Mouse (Mus musculus): ENCODE measurements around the gene Apob. TPM values are rescaled to one million over a fixed set of nuclear protein-coding genes. Genes with fewer than 3 reads are reported as not detected.

Apob gene
- total and polyA plus RNA-seq, 2 experiments from 2014 or later: 0.33 TPM; not detected in 1

DNA sequence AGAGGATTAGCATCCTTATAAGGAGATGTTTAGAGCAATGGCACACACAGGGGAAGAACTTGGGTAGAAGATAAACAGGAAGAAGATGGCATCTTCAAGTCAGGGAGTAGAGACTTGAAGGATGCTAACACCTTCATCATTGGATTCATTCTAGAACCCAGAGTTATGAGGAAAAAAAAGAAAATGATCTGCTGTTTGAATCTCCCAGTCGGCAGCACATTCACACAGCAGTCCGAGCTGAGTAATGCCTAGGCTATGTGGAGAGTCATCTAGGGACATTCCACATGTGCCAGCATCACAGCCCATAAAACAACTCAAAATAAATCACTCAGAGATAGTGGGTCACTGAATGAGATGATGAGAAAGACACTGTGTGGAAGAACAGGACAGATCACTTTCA, 10.2 kb upstream of the Apob start:
- Histone ChIP-seq H3K27ac (ENCODE audit: low read depth, low read length) (no peak overlapping the region), H3K4me2 (ENCODE audit: low read depth) (no peak overlapping the region), H3K9ac (no peak overlapping the region), H3K4me1 (ENCODE audit: insufficient read depth) (no peaks in the 10 kb centered on the region), H3K27me3 (ENCODE audit: insufficient read depth, low read length) (no peaks in the 10 kb centered on the region), H3K36me3 (ENCODE audit: insufficient read depth) (no peaks in the 10 kb centered on the region), H3K9me3 (ENCODE audit: low read length) (no peaks in the 10 kb centered on the region), H3K4me3 (ENCODE audit: low read depth, low read length) (no peak overlapping the region)
- 95% methylated on average over 2 of the region's 2 CpGs for WGBS
- ATAC-seq (no peak), DNase-seq (no peak)
- TF ChIP-seq CTCF (IDR thresholded peaks at IDR 0.05; ENCODE audit: low read depth): no peak

DNA sequence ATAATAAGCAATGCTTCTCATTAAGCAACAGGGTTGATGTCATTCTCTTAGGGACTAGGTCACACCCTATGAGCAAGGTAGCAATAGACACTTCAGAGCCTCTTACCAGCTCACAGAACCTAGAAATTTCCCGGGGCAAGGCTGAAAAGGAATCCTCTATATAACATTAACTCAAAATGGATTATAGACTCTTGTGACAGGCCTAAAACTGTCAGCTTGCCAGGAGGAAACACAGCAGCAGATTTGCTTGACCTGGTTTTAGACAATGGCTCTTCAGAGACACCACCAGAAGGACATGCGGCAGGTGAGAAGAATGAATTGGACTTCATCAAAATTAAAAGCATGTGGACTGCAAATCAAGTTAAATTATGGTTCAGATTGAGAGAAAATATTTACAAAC, 7.1 kb upstream of the Apob start:
- 84% methylated on average over 2 of the region's 2 CpGs for WGBS
- Histone ChIP-seq H3K4me1 (ENCODE audit: insufficient read depth) (no peaks in the 10 kb centered on the region), H3K9ac (no peak overlapping the region), H3K27ac (ENCODE audit: low read depth, low read length) (no peak overlapping the region), H3K27me3 (ENCODE audit: insufficient read depth, low read length) (no peaks in the 10 kb centered on the region), H3K36me3 (ENCODE audit: insufficient read depth) (no peaks in the 10 kb centered on the region), H3K4me2 (ENCODE audit: low read depth) (no peak overlapping the region), H3K9me3 (ENCODE audit: low read length) (no peaks in the 10 kb centered on the region), H3K4me3 (ENCODE audit: low read depth, low read length) (no peak overlapping the region)
- DNase-seq (no peak), ATAC-seq (no peak)
- TF ChIP-seq CTCF (IDR thresholded peaks at IDR 0.05; ENCODE audit: low read depth): no peak

DNA sequence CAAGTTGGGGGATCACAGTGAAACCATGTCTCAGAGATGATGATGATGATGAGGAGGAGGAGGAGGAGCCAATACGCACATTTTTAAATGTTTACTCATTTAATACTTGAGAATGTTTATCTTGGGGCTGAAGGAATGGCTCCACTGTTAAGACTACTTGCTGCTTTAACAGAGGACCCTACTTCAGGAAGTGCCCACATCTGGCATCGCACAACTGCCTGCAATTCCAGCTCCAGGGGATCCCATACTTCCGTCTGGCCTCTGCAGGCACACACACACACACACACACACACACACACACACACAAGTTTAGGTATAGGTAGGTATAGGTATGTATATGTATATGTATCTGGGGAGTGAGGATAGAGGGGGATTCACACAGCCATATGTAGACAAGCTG, 6.6 kb upstream of the Apob start:
- no peak overlapping the region for H3K27ac ChIP-seq (ENCODE audit: low read depth, low read length)
- no peak for TF ChIP-seq CTCF (IDR thresholded peaks at IDR 0.05; ENCODE audit: low read depth)
- ATAC-seq (no peak), DNase-seq (no peak)
- WGBS: 92% methylated on average over 3 of the region's 3 CpGs
- no peaks in the 10 kb centered on the region for H3K9me3 ChIP-seq (ENCODE audit: low read length)
- H3K27me3 ChIP-seq (ENCODE audit: insufficient read depth, low read length): no peaks in the 10 kb centered on the region
- H3K4me3 ChIP-seq (ENCODE audit: low read depth, low read length): no peak overlapping the region
- no peaks in the 10 kb centered on the region for H3K36me3 ChIP-seq (ENCODE audit: insufficient read depth)
- no peak overlapping the region for H3K4me2 ChIP-seq (ENCODE audit: low read depth)
- no peaks in the 10 kb centered on the region for H3K4me1 ChIP-seq (ENCODE audit: insufficient read depth)
- no peak overlapping the region for H3K9ac ChIP-seq

DNA sequence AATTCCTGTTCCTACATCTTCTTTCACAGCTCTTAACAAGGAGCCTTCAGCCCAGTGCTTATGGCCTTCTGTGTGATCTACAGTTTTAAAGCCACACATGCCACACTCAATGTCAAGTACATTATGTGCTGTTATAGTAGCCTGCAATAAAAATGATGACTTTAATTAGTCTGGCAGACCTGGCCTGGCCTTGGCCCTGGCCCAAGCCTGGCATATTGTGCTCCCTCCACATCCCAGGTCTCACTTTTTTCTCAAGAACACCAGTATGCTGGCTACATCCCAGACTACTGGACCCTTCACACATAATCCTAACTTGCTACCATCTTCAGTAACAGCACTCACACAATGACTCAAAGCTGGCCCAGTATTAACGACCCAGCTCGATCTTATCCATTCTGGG, 5.7 kb upstream of the Apob start:
- 42% methylated on average over 2 of the region's 2 CpGs for WGBS
- DNase-seq (no peak), ATAC-seq (no peak)
- no peak for TF ChIP-seq CTCF (IDR thresholded peaks at IDR 0.05; ENCODE audit: low read depth)
- no peak overlapping the region for H3K27ac ChIP-seq (ENCODE audit: low read depth, low read length)
- no peak overlapping the region for H3K4me2 ChIP-seq (ENCODE audit: low read depth)
- H3K9ac ChIP-seq: no peak overlapping the region
- no peaks in the 10 kb centered on the region for H3K27me3 ChIP-seq (ENCODE audit: insufficient read depth, low read length)
- H3K4me1 ChIP-seq (ENCODE audit: insufficient read depth): no peaks in the 10 kb centered on the region
- H3K9me3 ChIP-seq (ENCODE audit: low read length): no peaks in the 10 kb centered on the region
- H3K4me3 ChIP-seq (ENCODE audit: low read depth, low read length): no peak overlapping the region
- no peaks in the 10 kb centered on the region for H3K36me3 ChIP-seq (ENCODE audit: insufficient read depth)

DNA sequence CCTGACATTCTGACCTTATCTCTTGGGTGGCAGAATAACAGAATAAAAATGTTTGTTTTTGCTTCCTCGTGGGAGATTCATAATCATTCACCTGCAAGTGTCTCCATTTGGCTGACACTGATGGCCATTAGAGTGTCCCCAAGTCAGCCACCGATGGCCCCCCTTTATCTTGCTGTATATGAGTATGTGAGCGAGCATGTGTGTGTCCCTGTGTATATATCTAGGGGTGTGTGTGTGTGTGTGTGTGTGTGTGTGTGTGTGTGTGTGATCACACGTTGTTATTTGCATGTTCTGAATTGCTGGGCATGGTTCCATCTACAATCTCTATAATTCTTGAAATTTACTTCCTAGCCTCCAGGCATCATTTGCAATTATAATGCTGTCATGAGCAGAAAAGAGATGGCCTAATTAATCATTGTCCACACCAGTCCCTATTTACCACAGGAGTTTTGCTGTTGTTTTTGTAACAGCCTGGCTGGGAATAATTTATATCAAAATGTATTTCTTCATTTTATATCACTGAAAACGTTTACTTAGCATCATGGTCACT, 3.6 kb upstream of the Apob start:
- DNase-seq: no peak
- no peak overlapping the region for H3K4me3 ChIP-seq (ENCODE audit: low read depth, low read length)
- ATAC-seq: no peak
- H3K4me1 ChIP-seq (ENCODE audit: insufficient read depth): no peaks in the 10 kb centered on the region
- no peak for TF ChIP-seq CTCF (IDR thresholded peaks at IDR 0.05; ENCODE audit: low read depth)
- no peaks in the 10 kb centered on the region for H3K36me3 ChIP-seq (ENCODE audit: insufficient read depth)
- no peaks in the 10 kb centered on the region for H3K27me3 ChIP-seq (ENCODE audit: insufficient read depth, low read length)
- H3K9me3 ChIP-seq (ENCODE audit: low read length): no peaks in the 10 kb centered on the region
- no peak overlapping the region for H3K4me2 ChIP-seq (ENCODE audit: low read depth)
- no peak overlapping the region for H3K9ac ChIP-seq
- 39% methylated on average over 5 of the region's 5 CpGs for WGBS
- no peak overlapping the region for H3K27ac ChIP-seq (ENCODE audit: low read depth, low read length)

DNA sequence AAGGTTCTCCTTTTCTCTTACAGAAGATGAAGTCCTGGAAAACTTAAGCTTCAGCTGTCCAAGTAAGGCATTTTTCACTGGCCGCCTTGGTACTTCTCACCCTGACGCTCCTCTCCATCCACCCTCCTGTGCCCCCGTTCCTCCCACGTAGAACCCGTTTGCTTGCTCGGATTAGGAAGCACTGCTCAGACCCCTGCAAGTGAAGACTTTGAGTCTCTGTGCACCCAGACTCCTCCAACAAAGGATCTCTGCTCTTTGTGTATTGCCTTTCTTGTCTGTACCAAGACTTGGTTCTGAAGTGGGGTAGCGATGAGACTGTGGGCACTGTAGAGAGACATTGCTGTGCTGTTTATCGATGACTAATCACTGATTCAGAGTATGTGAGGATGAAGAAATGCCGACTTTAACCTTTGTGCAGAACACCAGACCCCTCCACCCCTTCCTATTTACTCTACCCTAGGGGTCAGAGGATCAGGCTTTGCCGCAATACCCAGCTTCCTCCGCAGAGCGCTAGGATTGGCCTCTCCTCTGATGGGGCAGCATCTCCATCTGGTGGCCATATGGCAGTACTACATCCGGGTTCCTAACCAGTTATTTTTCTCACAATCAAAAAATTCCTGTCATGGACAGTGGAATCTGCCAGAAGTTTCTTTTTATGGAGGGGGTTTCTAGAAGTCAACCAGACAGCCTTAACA, 889 bp downstream of the Apob start:
- no peaks in the 10 kb centered on the region for H3K9me3 ChIP-seq (ENCODE audit: low read length)
- ATAC-seq (peak; percentile 85), DNase-seq (peak; percentile 88)
- H3K9ac ChIP-seq: no peak overlapping the region
- H3K4me1 ChIP-seq (ENCODE audit: insufficient read depth): no peaks in the 10 kb centered on the region
- 46% methylated on average over 13 of the region's 13 CpGs for WGBS
- H3K4me2 ChIP-seq (ENCODE audit: low read depth): peak overlapping the region; percentile 26; the same call in 1 of the 2 replicates
- H3K27ac ChIP-seq (ENCODE audit: low read depth, low read length): no peak overlapping the region
- H3K4me3 ChIP-seq (ENCODE audit: low read depth, low read length): no peak overlapping the region
- no peaks in the 10 kb centered on the region for H3K27me3 ChIP-seq (ENCODE audit: insufficient read depth, low read length)
- H3K36me3 ChIP-seq (ENCODE audit: insufficient read depth): no peaks in the 10 kb centered on the region
- TF ChIP-seq CTCF (IDR thresholded peaks at IDR 0.05; ENCODE audit: low read depth): peak; percentile 98

DNA sequence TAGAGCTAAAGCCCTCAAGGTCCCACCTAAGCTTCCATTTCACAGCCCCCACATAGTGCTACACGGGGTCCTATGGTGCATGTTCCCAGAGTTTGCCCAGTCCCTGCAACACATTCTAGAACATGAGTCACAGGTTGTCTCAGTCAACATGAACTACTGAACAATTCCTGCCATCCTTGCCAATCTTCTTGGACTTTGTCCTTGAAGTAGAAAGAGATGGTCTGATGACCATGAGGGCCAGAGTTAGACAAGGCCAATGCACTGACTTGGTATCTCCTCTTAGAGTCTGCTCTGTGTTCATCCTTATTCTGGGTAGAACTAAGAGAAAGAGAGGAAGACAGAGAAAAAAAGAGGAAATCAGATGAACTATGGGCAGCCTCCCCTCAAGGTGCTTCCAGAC, 7.0 kb downstream of the Apob start:
- no peak overlapping the region for H3K9ac ChIP-seq
- TF ChIP-seq CTCF (IDR thresholded peaks at IDR 0.05; ENCODE audit: low read depth): no peak
- no peaks in the 10 kb centered on the region for H3K9me3 ChIP-seq (ENCODE audit: low read length)
- H3K4me3 ChIP-seq (ENCODE audit: low read depth, low read length): no peak overlapping the region
- H3K27me3 ChIP-seq (ENCODE audit: insufficient read depth, low read length): no peaks in the 10 kb centered on the region
- H3K4me1 ChIP-seq (ENCODE audit: insufficient read depth): no peaks in the 10 kb centered on the region
- no peaks in the 10 kb centered on the region for H3K36me3 ChIP-seq (ENCODE audit: insufficient read depth)
- ATAC-seq (no peak), DNase-seq (no peak)
- 90% methylated on average over 1 of the region's 1 CpGs for WGBS
- H3K27ac ChIP-seq (ENCODE audit: low read depth, low read length): no peak overlapping the region
- H3K4me2 ChIP-seq (ENCODE audit: low read depth): no peak overlapping the region

Measured in forebrain, postnatal 0 days (tissue).